Mouse (Mus musculus) liver, embryonic 15.5 days (tissue): ENCODE results near the gene Mapt. TPM values are rescaled to one million over a fixed set of nuclear protein-coding genes. Genes with fewer than 3 reads are reported as not detected.

Experiments
- ATAC-seq: fragments of 200-750 bp; cut with Nextera tagmentation; 2 replicates; pipeline ENCODE4 v1.8.0; 2017; ENCODE audit warnings: moderate number of reproducible peaks, mild to moderate bottlenecking, moderate library complexity; ENCODE audit not compliant: insufficient read depth
- H3K27ac ChIP-seq: fragments of 300-500 bp; sonication (generic); replicated peaks from 2 replicates; pipeline ENCODE4 v1.5.1; 2015; ENCODE audit warnings: mild to moderate bottlenecking, inconsistent platforms
- H3K27me3 ChIP-seq: fragments of 300-500 bp; sonication (generic); 2 replicates; pipeline ENCODE4 v1.6.1; 2015; ENCODE audit warnings: mild to moderate bottlenecking, inconsistent platforms
- H3K36me3 ChIP-seq: fragments of 300-500 bp; sonication (generic); replicated peaks from 2 replicates; pipeline ENCODE4 v1.6.1; 2015; ENCODE audit warnings: moderate library complexity, mild to moderate bottlenecking, inconsistent platforms
- H3K4me1 ChIP-seq: fragments of 300-500 bp; sonication (generic); replicated peaks from 2 replicates; pipeline ENCODE4 v1.6.1; 2015; ENCODE audit warnings: inconsistent platforms
- H3K4me2 ChIP-seq: fragments of 300-500 bp; sonication (generic); 2 replicates; pipeline ENCODE4 v1.6.1; 2015; ENCODE audit warnings: moderate library complexity, mild to moderate bottlenecking, inconsistent platforms
- H3K4me3 ChIP-seq: fragments of 300-500 bp; sonication (generic); replicated peaks from 2 replicates; pipeline ENCODE4 v1.5.1; 2015; ENCODE audit warnings: mild to moderate bottlenecking, inconsistent platforms
- H3K9ac ChIP-seq: fragments of 300-500 bp; sonication (generic); 2 replicates; pipeline ENCODE4 v1.6.1; 2015; ENCODE audit warnings: moderate library complexity, mild to moderate bottlenecking, inconsistent platforms
- H3K9me3 ChIP-seq: fragments of 300-500 bp; sonication (generic); replicated peaks from 2 replicates; pipeline ENCODE4 v1.6.1; 2016; ENCODE audit warnings: inconsistent platforms
- WGBS: fragments of 180-500 bp; shearing (Covaris S2); methylation state at CpG from one replicate; pipeline ENCODE4 v1.1.7; 2015; ENCODE audit warnings: mixed read lengths; ENCODE audit not compliant: insufficient replicate concordance; 5-methylcytosine and 5-hydroxymethylcytosine counted together
- polyA plus RNA-seq: library from polyadenylated mRNA; unstranded; fragments of >200 nt; fragmentation: Nextera tagmentation; extraction: Ambion mirVana; gene quantifications from 2 replicates; pipeline ENCODE4 v1.2.1, GENCODE M21; 2015

Mapt gene
- polyA plus RNA-seq, 1 experiment from 2014 or later = 0.44 TPM

GRCm38 (mm10) chr11:104278222-104278621 lies 47.0 kb downstream of the Mapt start:
- Histone ChIP-seq H3K36me3 (no peaks in the 10 kb centered on the region), H3K9ac (no peak overlapping the region), H3K27me3 (peaks cover 27% of the 10 kb centered on the region), H3K27ac (no peak overlapping the region), H3K4me2 (peak overlapping the region; percentile 42), H3K4me1 (peaks cover 7% of the 10 kb centered on the region; the same call in 1 of the 2 replicates), H3K9me3 (no peaks in the 10 kb centered on the region), H3K4me3 (no peak overlapping the region)
- no peak for ATAC-seq
- 3% methylated on average over 20 of the region's 20 CpGs for WGBS

- no peak overlapping the region for H3K9ac ChIP-seq
- H3K4me1 ChIP-seq = peaks cover 7% of the 10 kb centered on the region; the same call in 1 of the 2 replicates
- no peak overlapping the region for H3K4me2 ChIP-seq
- H3K36me3 ChIP-seq = no peaks in the 10 kb centered on the region
- 60% methylated on average over 4 of the region's 4 CpGs for WGBS
- peaks cover 27% of the 10 kb centered on the region for H3K27me3 ChIP-seq
- no peak overlapping the region for H3K27ac ChIP-seq
- H3K9me3 ChIP-seq = no peaks in the 10 kb centered on the region
- no peak for ATAC-seq
- no peak overlapping the region for H3K4me3 ChIP-seq
Measured at GRCm38 (mm10) chr11:104279049-104279448, 47.9 kb downstream of the Mapt start.

- 37% methylated on average over 3 of the region's 3 CpGs for WGBS
- peaks cover 7% of the 10 kb centered on the region; the same call in 1 of the 2 replicates for H3K4me1 ChIP-seq
- no peak overlapping the region for H3K4me3 ChIP-seq
- H3K4me2 ChIP-seq = no peak overlapping the region
- no peak for ATAC-seq
- H3K27ac ChIP-seq = no peak overlapping the region
- H3K27me3 ChIP-seq = peaks cover 27% of the 10 kb centered on the region
- no peaks in the 10 kb centered on the region for H3K36me3 ChIP-seq
- H3K9me3 ChIP-seq = no peaks in the 10 kb centered on the region
- H3K9ac ChIP-seq = no peak overlapping the region
Measured at GRCm38 (mm10) chr11:104279538-104279937, 48.3 kb downstream of the Mapt start.

GRCm38 (mm10) chr11:104281501-104281900 lies 50.3 kb downstream of the Mapt start:
- H3K9me3 ChIP-seq = no peaks in the 10 kb centered on the region
- peaks cover 7% of the 10 kb centered on the region; the same call in 1 of the 2 replicates for H3K4me1 ChIP-seq
- no peaks in the 10 kb centered on the region for H3K36me3 ChIP-seq
- H3K27me3 ChIP-seq = peaks cover 27% of the 10 kb centered on the region
- H3K27ac ChIP-seq = no peak overlapping the region
- H3K4me2 ChIP-seq = no peak overlapping the region
- ATAC-seq = no peak
- H3K9ac ChIP-seq = no peak overlapping the region
- no peak overlapping the region for H3K4me3 ChIP-seq
- WGBS = 74% methylated on average over 5 of the region's 5 CpGs

- ATAC-seq = no peak
- Histone ChIP-seq H3K36me3 (no peaks in the 10 kb centered on the region), H3K27me3 (peaks cover 2% of the 10 kb centered on the region; the same call in 1 of the 2 replicates), H3K27ac (no peak overlapping the region), H3K4me2 (no peak overlapping the region), H3K4me1 (peaks cover 17% of the 10 kb centered on the region), H3K4me3 (no peak overlapping the region), H3K9me3 (no peaks in the 10 kb centered on the region), H3K9ac (no peak overlapping the region)
- 90% methylated on average over 18 of the region's 18 CpGs for WGBS
Measured at GRCm38 (mm10) chr11:104287113-104287512, 55.9 kb downstream of the Mapt start.

- Histone ChIP-seq H3K4me3 (no peak overlapping the region), H3K9me3 (no peaks in the 10 kb centered on the region), H3K36me3 (no peaks in the 10 kb centered on the region), H3K27ac (no peak overlapping the region), H3K9ac (no peak overlapping the region), H3K27me3 (no peaks in the 10 kb centered on the region), H3K4me2 (no peak overlapping the region), H3K4me1 (peaks cover 34% of the 10 kb centered on the region)
- ATAC-seq = no peak
- WGBS = 41% methylated on average over 6 of the region's 6 CpGs
Measured at GRCm38 (mm10) chr11:104288835-104289198, 57.6 kb downstream of the Mapt start.

- H3K27me3 ChIP-seq = no peaks in the 10 kb centered on the region
- H3K4me1 ChIP-seq = peaks cover 39% of the 10 kb centered on the region
- 26% methylated on average over 13 of the region's 13 CpGs for WGBS
- peak overlapping the region; percentile 27; the same call in 1 of the 2 replicates for H3K4me2 ChIP-seq
- no peak overlapping the region; the same call in 1 of the 2 replicates for H3K27ac ChIP-seq
- no peaks in the 10 kb centered on the region for H3K9me3 ChIP-seq
- no peak; the same call in 1 of the 2 replicates for ATAC-seq
- no peaks in the 10 kb centered on the region for H3K36me3 ChIP-seq
- H3K4me3 ChIP-seq = no peak overlapping the region; the same call in 1 of the 2 replicates
- H3K9ac ChIP-seq = no peak overlapping the region
Measured at GRCm38 (mm10) chr11:104289199-104290031, 58.2 kb downstream of the Mapt start.

- peaks cover 54% of the 10 kb centered on the region for H3K4me1 ChIP-seq
- no peaks in the 10 kb centered on the region for H3K36me3 ChIP-seq
- peak overlapping the region; percentile 35 for H3K4me2 ChIP-seq
- 58% methylated on average over 7 of the region's 7 CpGs for WGBS
- ATAC-seq = peak; percentile 34
- no peak overlapping the region for H3K4me3 ChIP-seq
- peak overlapping the region; percentile 71 for H3K27ac ChIP-seq
- no peak overlapping the region for H3K9ac ChIP-seq
- H3K9me3 ChIP-seq = no peaks in the 10 kb centered on the region
- H3K27me3 ChIP-seq = no peaks in the 10 kb centered on the region
Measured at GRCm38 (mm10) chr11:104292443-104293220, 61.4 kb downstream of the Mapt start.

- Histone ChIP-seq H3K4me2 (peak overlapping the region; percentile 35), H3K9me3 (no peaks in the 10 kb centered on the region), H3K4me3 (no peak overlapping the region), H3K36me3 (no peaks in the 10 kb centered on the region), H3K27me3 (no peaks in the 10 kb centered on the region), H3K27ac (peak overlapping the region; percentile 71), H3K9ac (no peak overlapping the region), H3K4me1 (peaks cover 54% of the 10 kb centered on the region)
- WGBS = 19% methylated on average over 9 of the region's 9 CpGs
- peak; percentile 91 for ATAC-seq
Measured at GRCm38 (mm10) chr11:104293241-104293640, 62.1 kb downstream of the Mapt start.

GRCm38 (mm10) chr11:104295145-104295544 lies 64.0 kb downstream of the Mapt start:
- peak overlapping the region; percentile 29; the same call in 1 of the 2 replicates for H3K27ac ChIP-seq
- 37% methylated on average over 5 of the region's 5 CpGs for WGBS

GRCm38 (mm10) chr11:104295656-104296055 lies 64.5 kb downstream of the Mapt start:
- H3K4me2 ChIP-seq = no peak overlapping the region; the same call in 1 of the 2 replicates

More at GRCm38 (mm10) chr11:104295145-104295544, 64.0 kb downstream of the Mapt start:
- Histone ChIP-seq H3K27me3 (no peaks in the 10 kb centered on the region), H3K36me3 (no peaks in the 10 kb centered on the region), H3K4me1 (peaks cover 44% of the 10 kb centered on the region), H3K4me3 (no peak overlapping the region), H3K9me3 (no peaks in the 10 kb centered on the region), H3K9ac (no peak overlapping the region), H3K4me2 (no peak overlapping the region)
- ATAC-seq = no peak

More at GRCm38 (mm10) chr11:104295656-104296055, 64.5 kb downstream of the Mapt start:
- ATAC-seq = no peak
- Histone ChIP-seq H3K27me3 (no peaks in the 10 kb centered on the region), H3K9me3 (no peaks in the 10 kb centered on the region), H3K4me1 (peaks cover 44% of the 10 kb centered on the region), H3K4me3 (no peak overlapping the region), H3K27ac (peak overlapping the region; percentile 29; the same call in 1 of the 2 replicates), H3K9ac (no peak overlapping the region), H3K36me3 (no peaks in the 10 kb centered on the region)
- WGBS = 16% methylated on average over 6 of the region's 6 CpGs
